Mouse (Mus musculus) neutrophil, adult 5-6 weeks (primary cell): ENCODE results near the gene Snrpd3. TPM values are rescaled to one million over a fixed set of nuclear protein-coding genes. Genes with fewer than 3 reads are reported as not detected.
"Not testable (repeated sequence)": the region's sequence is repeated elsewhere in the genome, so short reads cannot be mapped to it uniquely, and the experiment has no call there.

Experiments used
- ATAC-seq: fragments of 151-379, 151-347 bp; 2 replicates; pipeline ENCODE4 v1.8.0; 2017; ENCODE audit warnings: mild to moderate bottlenecking, moderate TSS enrichment; ENCODE audit not compliant: insufficient number of reproducible peaks, poor library complexity, low FRiP score, severe bottlenecking; ENCODE audit errors: extremely low read depth
- total RNA-seq: library from RNA; stranded (forward); fragments of 200-1000 nt; gene quantifications from 2 replicates; pipeline ENCODE4 v1.2.3, GENCODE M21; 2017

Gene Snrpd3
- total RNA-seq, result 22.8 and 26.4 TPM in 2 replicates

DNA sequence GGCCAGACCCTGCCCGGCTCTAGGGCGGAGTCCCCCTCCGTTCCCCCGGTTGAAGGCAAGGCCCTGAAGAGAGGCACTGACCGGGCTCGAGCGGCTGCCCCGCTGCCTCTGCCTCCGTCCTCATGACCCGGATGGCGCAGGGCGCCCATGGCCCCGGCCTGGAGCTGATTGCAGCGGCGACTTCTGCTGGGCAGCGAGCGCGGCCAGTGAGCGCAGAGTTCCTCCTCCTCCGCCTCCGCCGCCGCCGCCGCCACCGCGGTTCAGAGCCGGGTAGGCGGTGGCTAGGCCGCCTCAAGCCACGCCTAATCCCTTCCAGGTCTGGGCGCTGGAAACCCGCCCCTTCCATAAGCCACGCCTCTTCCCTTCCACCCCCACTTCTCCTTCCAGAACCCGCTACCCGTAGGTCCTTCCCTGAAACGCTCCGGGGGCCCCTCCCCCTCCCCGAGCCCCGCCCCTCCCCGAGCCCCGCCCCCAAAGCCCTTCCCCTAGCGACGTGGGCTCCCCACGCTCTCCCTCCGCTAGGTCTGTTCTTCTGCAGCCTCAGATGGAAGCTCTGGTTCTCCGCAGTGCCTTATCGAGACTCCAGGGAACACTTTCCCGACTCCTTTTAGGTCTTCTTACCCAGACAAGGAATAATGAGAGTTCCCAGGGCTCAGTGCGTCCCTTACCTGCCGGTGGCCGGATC, at the start of gene Snrpd3:
Snrpd3 (plus strand) TSS at position 479 of the 685 bp plus-strand sequence.
- ATAC-seq, result peak; percentile 92

GRCm38 (mm10) chr10:75473411-75473810, 43.9 kb upstream of the Snrpd3 start:
- ATAC-seq, result peak; percentile 91

GRCm38 (mm10) chr10:75474571-75474970, 42.8 kb upstream of the Snrpd3 start:
- ATAC-seq, result no peak

DNA sequence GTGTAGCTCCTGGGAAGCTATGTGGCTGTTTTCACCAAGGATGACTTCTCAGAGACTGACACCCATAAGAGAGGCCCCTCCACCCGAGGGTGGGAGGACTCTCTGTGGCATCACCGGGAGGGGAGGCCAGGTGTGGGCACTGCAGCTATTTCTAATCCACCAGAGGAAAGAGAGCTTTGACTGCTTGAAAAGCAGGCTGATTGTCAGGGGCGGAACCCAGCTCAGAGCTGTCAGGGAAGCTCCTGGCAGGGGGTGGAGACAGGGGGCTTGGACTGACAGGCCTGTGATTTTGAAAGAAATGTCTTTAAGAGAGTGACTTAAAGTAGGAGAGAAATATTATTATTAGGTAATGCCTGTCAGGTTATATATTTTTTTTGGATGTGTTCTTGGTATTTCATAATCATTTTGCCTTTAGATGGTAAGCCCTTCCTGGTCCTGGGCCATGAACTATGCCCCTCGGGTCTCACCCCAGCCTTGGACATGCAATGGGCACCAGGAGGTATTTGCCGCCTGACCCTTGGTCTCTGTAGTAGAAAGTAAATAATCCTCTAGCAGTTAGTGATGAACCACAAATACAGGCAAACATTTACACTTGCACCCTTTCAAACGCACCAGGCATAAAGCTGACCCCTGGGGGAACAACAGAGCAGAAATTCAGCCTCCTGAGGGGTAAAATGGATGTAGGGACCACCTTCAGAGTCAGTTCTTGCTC, 42.1 kb upstream of the Snrpd3 start:
- not testable (repeated sequence) for ATAC-seq

DNA sequence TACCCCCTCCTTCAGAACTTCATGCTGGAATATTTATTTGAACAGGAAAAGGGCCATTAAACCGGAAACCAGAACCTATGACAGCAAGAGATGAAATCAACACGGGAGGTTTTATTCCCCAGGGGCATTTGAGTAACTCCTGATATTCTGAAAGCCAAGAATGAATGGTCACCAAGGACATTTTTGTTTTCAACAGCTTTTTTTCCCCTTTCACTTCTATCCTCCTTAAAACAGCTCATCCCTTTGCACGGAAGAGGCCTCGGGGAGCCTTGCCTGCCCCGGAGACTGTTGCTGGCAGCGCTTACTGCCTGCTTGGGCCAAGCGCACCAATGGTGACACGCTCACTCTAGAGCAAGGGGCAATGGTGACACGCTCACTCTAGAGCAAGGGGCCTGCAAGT, 40.3 kb upstream of the Snrpd3 start:
- no peak for ATAC-seq

GRCm38 (mm10) chr10:75479955-75480354, 37.4 kb upstream of the Snrpd3 start:
- no peak for ATAC-seq

- ATAC-seq, result no peak
Observed at GRCm38 (mm10) chr10:75481703-75482102, 35.6 kb upstream of the Snrpd3 start.

DNA sequence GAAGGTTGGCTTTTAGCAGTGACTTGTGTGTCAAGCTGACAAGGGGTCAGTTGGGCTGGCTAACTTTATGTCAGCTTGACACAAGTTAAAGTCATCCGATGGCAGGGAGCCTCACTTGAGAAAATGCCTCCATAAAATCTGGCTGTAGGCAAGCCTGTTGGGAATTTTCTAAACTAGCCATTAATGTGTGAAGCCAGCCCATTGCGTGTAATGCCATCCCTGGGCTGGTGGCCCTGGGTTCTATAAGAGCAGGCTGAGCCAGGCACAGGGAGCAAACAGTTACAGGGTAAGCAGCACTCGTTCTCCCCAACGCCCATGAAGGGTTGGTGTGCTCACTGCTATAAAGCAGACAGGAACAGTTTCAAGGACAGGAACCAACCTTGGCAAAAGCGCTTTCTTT, 35.1 kb upstream of the Snrpd3 start:
- no peak for ATAC-seq

DNA sequence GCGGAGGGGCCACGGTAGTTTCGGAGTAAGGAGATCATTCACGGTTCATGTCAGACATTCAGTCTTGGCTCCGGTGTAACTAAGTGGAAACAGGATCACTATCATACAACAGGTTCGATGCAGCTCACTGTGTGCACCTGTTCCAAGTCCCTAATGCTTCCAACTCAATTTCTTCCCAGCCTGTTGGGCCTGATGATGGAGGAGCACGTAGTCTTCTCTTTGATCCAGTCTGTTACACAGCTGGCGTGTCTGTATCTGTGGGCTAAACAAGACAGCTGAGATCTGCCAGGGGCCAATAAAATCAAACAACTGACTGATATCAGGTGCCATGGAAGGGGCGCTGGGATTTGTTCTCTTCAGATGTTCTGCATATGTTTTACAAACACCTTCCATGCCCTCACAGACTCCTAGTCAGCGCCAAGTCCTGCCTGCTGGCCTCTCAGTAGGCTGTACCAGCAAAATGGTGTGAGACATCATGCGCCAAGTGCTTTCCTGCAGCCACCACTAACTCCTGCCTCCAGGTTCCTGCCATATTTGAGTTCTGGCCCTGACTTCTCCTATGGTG, 34.4 kb upstream of the Snrpd3 start:
- ATAC-seq, result no peak

DNA sequence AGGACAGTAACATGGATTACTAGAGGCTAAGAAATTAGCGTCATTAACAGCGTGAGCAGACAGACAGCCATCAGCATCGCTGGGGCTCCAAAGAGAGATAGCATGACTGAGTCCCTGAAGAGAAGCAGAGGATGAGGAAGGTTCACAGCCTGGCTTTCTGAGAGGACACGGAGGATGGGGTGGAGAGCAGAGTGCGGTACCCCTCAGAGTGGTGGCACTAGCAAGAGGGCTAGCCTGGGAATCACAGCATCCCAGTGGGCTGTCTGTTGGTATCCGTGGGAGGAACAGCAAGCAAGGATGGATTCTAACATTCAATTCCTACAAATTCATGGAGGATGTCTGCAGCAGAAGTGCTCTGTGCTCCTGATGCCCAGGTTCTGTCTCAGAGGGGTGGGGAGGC, 33.3 kb upstream of the Snrpd3 start:
- ATAC-seq, result no peak

GRCm38 (mm10) chr10:75484767-75485166, 32.6 kb upstream of the Snrpd3 start:
- ATAC-seq, result no peak

DNA sequence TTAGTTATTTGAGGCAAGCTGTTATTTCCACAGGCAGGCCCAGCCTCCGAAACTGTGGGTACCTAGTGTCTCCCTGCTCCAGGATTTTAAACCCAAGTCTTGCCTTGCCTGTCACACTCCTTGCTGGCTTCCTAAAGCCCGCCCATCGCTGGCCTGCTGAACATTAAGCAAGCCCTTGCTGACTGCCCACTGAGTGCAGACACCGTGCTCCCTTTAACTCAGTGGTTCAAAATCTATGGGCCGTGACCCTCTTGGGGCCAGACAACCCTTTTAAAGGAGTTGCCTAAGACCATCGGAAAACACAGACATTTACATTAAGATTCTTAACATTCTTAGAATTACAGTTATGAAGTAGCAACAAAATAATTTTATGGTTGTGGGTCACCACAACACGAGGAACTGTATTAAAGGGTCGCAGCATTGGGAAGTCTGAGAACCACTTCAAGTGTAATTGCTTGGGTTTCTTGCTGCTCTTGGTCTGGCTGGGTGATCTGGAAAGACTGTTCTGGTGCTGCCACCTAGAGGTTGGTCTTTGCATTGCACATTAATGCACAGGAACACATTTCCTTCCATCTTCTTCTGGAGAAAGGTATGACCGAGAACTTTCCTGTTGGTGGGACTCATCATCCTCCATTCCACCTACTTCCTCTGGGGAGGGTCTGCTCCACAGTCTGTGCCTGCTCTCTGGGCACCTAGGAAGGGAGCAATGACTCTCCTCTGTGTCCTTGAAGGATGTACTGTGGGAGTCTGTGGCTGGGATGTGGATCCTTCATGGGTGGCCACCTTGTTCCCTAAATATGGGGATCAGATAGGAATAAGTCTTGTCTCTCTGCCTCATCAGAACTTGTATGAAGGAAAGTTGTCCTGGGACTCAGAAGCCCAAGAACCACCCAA, 31.0 kb upstream of the Snrpd3 start:
- peak; percentile 85 for ATAC-seq

- ATAC-seq, result no peak
Observed at GRCm38 (mm10) chr10:75487131-75487530, 30.2 kb upstream of the Snrpd3 start.

GRCm38 (mm10) chr10:75489522-75489921, 27.8 kb upstream of the Snrpd3 start:
- no peak for ATAC-seq

DNA sequence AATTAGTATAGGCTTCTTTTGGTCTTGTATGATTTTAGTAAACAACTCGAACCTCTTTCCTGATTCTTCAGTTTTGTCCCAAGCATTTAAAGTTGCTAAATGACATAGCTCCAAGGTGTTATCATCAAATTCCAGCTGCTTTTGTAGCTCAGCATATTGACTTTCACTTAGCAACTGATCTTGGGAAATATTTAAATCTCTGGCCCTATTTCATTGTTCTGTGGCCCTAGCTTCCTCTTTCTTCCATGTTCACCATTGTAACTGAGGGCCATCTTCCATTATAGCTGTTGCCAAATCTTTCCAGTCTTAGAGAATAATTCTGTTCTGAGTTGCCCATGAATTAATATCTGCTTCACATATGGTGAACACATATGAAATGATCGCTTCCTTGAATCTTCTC, 26.6 kb upstream of the Snrpd3 start:
- no peak for ATAC-seq

- ATAC-seq, result no peak
Observed at GRCm38 (mm10) chr10:75491234-75491935, 26.0 kb upstream of the Snrpd3 start.

GRCm38 (mm10) chr10:75491936-75492262, 25.5 kb upstream of the Snrpd3 start:
- peak; percentile 51; the same call in 1 of the 2 replicates for ATAC-seq

GRCm38 (mm10) chr10:75495304-75495703, 22.0 kb upstream of the Snrpd3 start:
- ATAC-seq, result no peak

DNA sequence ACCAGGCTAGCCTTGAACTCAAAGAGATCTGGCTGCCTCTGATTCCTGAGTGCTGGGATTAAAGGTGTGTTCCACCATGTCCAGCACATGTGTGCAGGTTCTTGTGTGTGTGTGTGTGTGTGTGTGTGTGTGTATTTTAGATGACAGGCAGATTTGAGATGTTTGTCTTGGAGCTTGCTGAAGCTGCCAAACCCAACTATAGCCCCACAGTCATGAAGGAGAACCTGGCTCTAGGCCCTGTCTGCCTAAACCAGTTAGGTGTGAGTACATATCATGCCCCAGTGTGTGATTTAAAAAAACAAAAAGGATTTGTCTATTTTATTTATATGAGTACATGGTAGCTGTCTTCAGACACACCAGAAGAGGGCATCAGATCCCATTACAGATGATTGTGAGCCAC, 21.4 kb upstream of the Snrpd3 start:
- no peak for ATAC-seq
